Mouse (Mus musculus) kidney, adult 2 months (tissue): ENCODE measurements around the gene Sptan1.

Experiments used
- CTCF ChIP-seq: fragments of 200-500 bp; conservative IDR thresholded peaks from 2 replicates; pipeline ENCODE4 v1.5.1; 2011; ENCODE audit warnings: low read depth, mild to moderate bottlenecking, control low read depth, low read length, moderate library complexity, mixed read lengths; ENCODE audit not compliant: insufficient read depth, insufficient read length
- POLR2A ChIP-seq: fragments of 200-500 bp; IDR thresholded peaks from one replicate; pipeline ENCODE4 v1.6.1; 2011; ENCODE audit warnings: low read depth, low read length, control low read depth

DNA sequence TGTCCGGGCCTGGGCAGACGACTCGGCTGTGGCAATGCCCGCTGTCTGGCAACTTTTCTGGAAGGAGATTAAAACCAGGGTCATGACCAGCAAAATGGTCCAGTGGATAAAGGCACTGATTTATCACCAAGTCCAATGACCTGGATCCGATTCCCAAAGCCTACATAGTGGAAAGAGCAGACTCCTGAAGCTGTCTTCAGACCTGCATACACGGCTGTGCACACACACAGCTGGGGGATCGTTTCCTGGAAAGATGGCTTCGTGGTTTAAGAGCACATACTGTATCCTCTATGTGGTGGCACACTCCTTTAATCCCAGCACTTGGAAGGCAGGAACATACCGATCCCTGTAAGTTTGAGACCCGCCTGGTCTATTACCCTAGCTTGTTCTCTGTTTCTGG, 73.0 kb downstream of the Sptan1 start:
- TF ChIP-seq CTCF = no peak
- no peak for TF ChIP-seq POLR2A
